Mouse (Mus musculus) testis, postnatal 10 days (tissue): Measurements from ENCODE around the gene Ncdn.

Experiments used
- DNase-seq: peaks from one replicate; pipeline ENCODE4 v3.0.0; 2021; ENCODE audit warnings: low spot score

Ncdn gene

DNA sequence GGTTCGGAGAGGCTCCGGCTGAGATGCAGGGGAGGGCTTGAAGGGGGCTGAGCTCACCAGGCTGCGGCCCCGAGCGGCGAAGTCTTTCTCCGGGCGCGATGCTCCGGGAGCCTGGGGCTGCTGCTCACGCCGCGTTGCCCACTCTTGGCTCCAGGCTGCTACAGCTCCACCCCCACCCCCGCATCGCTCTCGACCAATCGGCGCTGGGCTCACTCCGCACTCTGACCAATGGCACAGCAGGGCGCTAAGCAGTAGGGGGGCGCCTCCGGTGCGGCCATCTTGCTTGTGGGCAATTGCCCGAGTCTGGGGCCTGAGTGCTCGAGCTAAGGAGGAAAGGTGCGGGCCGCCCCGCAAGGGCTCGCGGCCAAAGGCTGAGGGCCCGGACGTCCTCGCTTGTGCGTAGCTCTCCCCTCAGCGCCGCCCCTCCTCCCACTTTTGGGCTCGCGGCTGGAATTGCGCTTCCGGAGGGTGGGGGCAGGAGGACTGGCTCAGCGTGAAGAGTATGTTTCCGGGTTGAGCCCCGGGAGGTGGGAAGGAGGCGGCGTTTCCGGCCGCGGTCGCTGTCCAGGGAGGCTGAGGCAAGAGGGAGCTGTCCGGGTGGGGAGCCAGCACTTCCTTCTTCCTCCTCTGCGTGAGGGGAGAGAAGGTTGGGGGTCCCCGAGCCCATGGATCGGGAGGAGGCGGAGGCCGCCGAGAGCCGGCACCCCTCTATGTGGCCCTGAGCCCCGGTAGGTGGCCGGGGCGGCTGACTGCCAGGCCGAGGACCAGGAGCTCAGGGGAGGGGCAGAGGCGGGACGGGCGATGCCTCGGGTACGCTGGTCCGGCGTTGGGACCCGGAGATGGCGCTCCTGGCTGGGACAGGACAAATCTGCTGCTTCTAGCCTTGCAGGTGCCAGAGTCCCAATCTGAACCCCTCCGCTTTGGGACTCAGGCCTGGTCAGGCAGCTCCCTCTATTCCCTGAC is at the start of gene Ncdn, which contains the start of gene AU040320:
TSS of gene Ncdn (minus strand) at position 171 of the 963 bp plus-strand sequence.
TSS of gene AU040320 (plus strand) at position 277 of the 963 bp plus-strand sequence.
- DNase-seq, result peak; percentile 97

DNA sequence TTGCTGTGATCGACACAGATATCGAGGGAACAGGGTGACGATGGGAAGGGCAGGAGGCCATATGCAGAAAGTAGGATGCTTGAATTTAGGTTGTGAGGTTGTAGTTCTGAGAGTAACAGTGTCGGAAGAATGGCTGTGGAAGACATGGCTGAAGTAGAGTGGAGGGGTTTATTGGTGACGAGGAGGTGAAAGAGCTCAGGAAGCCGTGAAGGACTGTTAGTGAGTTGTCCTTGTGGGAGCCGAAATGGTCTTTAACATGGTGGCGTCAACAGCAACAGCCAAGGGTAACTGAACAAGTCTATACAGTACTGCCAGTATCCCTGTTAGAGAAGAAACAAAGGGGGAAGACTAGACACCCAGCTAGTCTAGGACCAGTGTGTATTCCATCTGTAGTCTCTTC is 48.9 kb upstream of the Ncdn start:
- DNase-seq, result peak; percentile 7

DNA sequence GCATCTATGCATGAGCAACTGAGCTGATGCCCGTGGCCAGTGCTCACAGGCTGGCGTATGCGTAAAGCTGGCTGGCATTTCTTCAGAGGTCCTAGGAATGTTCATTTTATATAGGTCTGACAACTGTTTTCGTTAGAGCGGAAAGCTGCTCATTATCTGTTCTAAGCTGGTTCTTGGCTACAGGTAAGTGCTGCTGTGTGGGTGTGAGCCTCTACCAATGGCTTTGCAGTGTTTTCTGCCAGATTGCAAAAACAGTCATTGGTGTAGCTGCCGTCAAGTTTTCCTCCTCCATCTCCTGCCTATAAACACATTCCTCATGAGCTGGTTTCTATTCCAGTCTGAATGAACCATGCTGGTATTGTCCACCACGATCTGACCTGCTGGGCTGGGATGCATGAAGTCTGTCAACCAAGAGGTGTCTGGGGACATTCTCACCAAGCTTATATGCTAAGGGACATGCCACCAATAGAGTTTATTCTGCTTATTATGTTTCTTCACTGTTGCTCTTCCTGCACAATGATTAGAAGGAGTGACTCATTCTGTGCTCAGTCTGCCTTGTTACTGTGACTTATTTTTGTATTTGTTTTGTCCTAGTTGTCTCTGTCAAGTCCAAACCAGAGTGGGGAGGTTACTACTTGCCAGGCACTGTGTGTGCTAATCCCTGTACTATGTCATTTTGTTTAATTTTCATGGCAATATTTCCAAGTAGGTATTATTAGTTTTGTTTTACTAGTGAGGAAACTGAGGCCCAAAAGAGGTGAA is 39.3 kb upstream of the Ncdn start:
- no peak for DNase-seq

DNA sequence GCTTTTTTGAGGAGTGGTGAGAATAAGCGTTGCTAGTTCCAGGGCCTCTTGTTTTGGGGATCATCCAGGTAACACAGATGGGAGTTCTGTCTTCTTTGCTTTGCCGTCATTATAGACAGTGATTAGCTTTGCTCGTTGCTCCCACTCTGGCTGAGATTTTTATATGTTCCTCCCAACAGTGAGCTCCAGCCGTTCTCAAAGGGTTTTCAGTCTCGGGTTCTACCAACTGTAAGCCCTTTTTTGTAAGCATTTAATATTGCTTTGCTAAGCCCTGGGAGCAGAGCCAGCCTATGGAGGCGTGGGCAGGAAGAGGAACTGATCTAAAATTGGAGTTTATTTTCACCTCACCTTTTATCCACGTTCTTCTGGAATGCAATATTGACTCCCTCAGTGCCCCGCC is 29.8 kb upstream of the Ncdn start:
- no peak for DNase-seq

DNA sequence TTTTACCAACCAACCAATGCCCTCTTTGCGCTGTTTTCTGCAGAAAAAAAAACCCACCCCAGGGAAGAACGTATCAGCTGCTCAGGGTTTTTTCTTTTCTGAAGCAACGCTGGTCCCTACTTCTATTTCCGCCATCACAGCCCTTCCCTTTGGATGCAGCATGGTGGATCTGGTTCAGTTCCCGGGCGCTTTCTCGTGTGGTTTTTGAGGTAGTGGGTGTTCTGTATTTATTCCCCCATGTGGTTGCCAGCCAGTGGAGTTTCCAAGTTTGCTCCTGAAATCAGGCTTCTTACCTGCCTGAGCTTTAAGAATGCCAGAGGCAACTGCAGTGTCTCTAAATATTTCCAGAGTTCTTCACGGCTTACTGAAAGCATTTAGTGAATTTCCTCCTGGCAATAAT is 29.3 kb upstream of the Ncdn start:
- DNase-seq, result no peak

DNA sequence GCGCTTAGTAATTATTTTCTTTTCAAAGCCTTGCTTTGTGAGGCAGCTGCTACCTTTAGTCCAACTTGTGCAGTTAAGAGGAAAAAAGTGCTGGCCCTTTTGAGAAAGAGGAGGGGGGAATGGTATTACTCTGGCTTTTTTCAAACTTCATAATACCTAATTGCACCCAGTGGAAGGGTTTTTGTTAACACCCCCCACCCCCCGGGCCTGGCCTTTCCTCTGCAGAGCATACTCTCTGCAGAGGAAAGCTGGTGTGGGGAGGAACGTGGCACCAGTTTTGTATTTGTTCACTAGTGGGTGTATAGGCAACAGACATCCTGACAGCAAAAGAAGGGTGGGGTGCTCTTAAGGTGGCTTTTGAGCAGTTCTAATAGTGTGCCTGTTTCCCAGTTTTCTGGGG is 28.6 kb upstream of the Ncdn start:
- DNase-seq, result no peak

DNA sequence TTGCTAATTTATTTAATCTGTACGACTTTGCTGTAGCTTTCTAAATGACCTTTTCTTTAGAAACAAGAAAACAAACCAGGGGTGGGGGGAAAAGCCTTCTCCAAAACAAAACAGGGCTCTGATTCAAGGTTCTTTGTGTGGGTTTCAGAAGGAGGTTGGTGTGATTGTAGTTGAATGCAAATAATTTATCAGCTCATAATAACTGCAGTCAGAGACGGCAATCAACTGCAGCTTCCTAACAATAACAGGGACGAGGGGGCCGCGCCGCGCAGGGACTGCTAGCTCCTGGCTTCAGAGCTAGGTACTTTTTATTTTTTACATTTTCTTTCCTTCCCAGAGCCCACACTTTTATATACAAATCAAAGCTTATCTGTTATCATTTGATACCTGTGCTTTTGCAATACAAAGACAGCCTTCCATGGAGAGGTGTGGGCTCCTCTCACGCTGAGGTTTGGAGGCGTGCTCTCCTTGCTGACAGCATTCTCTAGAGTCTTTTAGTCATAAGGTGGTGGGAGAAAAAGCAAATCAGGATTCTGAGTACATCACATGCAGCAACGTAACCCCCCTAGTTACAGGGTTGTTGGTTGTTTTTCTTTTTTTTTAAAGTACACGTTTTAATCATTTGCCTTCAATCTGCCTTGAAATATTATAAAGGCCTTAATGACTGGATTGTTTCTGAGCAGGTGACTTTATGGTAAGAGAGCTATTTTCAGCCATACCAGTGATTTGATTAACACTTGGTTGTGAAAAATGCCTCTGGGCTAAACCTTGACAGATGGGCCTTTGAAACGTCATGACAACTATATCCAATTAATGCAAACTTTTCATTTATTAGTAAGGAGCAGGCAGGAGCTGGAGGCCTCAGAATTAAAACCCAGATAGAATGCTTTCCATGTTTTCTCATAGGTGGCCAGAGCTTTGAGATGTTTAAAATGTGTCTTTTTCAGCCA is 26.9 kb upstream of the Ncdn start:
- DNase-seq, result no peak

DNA sequence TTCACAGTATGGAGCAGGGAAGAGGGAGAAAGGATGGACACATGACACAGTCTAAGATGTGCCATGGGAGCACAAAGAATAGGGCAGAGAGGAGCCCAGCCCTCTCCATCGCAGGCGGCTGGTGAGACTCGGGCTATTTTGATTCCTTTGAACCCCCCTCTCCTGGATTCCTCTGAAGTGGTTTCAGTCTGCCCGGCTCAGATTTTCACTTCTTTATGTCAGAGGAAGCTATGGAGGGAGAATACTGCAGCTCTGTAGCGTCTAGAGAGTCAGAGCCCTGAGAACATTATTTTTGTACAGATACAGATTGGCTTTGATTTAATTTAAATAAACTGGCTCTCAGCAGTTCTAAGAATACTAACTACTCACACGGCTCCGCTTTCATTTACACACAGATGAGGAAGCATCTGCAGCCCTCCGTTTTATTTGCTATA is 25.9 kb upstream of the Ncdn start:
- DNase-seq, result no peak

DNA sequence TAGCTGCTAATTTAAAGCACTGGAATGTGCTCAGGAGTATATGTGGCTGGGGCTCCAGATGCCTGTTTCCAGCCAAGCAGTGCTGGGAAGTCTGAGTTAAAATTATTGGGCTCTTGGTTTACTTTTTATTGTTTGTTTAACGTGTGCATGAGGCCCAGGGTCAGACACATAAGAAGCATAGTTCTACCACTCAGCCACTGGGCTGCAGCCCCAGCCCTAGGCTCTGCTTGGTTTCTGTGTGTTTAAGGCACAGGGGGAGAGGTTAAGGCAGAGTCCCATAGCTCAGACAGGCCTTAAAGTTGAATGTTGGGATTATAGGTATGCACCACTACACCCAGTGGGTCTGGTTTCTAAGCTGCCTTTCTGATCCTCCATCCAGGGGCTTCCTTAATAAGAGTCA is 21.9 kb upstream of the Ncdn start:
- DNase-seq, result no peak

DNA sequence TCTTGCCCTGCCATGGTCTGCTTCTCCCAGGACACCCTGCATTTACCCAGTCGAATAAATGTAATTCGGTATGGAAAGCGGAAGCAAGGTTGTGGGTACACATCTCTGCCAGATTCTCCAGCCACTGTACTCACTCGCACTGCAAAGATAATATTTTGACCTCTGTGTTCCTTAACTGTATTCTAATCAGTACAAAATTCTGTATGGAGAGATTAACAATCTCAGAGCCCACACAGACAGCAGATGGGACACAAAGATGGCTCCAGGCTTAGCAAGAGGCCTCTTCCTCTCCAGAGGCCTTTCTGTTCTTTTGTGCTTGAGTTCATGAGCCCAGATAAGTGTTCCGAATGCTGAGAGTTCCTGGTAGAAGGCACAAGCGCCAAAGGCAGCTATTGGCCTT is 20.6 kb upstream of the Ncdn start:
- DNase-seq, result no peak

DNA sequence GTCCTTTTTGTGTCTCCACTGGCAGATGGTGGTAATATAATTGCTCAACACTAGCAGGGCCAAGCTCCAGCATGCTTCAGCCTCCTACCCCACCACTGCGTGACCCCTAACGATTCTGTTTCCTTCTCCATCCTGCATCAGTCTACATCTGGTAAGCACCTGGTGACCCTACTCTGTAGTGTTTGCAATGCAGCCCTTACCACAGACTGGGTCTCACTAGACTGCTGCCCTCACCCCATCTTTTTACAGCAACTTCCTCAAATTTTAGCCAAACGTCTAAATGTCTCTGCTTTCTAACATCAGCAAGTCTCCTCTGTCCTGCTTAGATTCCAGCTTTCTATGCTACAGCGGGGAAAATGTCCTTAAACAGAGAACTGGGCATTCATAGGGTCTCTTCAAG is 17.6 kb upstream of the Ncdn start:
- DNase-seq, result peak; percentile 17

DNA sequence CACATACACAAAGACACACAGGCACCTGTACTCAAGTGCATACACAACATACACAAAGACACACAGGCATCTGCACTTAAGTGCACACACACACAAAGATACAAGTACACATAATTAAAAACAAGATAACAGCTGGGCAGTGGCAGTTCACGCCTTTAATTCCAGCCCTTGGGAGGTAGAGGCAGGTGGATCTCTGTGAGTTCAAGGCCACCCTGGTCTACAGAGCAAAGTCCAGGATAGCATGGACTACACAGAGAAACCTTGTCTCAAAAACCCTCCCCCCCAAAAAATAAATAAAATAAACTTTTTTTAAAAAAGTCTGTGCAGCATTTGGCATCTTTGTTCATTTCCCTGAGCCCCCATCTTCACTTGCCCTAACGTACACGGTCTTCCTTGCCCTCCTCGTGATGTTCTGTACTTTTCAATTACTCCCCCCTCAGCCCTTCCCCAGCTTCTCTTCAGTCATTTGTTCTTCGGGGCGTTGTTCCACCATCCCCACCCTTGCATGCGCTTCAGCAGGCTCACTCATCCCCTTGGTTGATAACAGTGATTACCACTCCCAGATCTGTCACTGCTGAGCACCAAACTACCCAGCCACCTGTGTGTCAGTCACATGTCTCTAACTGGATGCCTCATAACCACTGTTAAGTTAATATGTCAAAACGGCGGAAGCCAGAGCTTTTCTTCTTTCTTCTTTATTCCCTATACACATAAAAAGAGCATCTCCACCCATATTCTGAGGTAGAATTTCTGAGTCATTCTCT is 16.7 kb upstream of the Ncdn start:
- DNase-seq, result peak; percentile 19

DNA sequence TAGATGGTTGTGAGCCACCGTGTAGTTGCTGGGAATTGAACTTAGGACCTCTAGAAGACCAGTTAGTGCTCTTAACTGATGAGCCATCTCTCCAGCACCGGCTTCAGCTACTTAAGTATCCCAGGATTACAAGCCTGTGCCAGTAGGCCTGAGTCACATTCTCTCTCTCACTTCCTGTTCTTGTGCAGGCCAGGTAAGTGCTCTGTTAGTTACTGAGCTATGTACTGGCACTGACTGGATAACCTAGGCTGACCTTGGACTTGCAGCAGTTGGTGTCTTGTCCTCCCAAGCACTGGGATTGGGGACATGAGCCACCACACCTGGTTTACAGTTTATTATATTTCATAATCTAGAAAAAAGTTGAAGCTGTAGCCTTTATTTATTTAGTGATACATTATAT is 10.2 kb upstream of the Ncdn start:
- no peak for DNase-seq

DNA sequence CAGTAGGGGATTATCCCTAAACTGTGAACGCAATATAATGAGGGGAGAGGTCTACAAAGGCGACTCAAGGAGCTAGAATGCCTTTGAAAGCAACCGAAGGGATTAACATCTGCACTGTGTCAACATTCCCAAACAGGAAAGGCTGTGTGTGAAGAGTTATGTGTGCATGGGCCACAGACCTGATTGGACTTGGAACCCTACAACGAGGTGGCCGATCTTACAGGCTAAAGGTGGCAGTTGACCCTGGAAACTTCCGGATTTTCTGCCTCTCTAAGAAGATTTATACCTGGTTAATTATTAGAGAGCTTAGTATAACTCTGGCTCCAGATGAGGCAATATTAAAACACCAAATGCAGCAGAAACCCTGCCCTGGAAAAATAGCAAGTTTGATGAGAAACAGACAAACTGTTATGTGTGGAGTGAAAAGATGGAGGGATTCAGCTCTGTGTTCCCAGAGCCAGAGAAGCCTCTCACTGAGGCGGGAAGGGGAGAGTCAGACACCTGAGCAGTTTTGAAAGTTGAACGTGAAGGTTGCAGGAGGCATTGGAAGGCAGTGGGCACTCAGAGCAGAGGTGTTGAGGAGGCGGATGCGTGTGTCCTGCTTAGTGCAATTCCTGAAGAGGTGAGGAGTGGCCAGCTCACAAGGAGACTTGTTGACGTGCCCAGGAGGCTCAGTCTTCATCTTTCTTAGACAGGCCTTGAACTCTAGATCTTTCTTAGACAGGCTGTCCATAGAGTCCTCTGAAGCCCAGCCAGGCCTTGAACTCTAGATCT is 9.5 kb upstream of the Ncdn start:
- DNase-seq, result no peak

DNA sequence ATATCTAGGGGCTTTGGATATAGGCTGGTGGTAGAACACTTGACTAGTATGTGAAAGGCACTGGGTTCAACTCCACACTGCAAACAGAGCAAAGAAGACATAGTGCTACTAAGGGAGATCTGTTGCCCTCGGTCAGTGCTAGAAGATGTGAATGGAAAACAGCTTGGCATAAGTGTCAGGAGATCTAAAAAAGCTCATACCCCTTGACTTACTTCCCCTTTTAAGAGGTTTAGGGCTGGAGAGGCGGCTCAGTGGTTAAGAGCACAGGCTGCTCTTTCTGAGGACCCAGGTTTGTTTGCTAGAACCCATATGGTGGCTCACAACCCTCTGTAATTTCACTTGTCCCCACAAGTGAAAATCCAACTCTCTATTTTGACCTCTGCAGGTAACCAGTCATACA is 6.2 kb upstream of the Ncdn start:
- DNase-seq, result no peak

DNA sequence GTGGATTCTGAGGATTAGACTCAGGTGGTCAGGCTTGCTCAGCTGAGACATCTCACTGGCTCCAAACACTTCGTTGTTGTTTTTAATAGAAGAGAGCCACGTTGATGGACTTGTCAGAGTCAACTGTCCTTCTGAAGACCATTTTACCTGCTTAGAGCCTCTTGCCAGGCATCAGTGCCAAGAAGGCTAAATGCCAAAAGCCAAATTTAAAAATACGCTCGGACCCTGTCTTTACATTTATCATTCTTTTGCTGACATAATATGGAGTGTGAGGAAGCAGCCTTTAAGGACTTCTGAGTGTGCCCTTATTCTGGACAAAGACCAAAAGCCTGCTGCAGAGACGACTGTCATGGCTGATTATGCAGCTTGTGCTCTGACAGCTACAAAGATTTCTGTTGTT is 5.1 kb upstream of the Ncdn start:
- no peak for DNase-seq

DNA sequence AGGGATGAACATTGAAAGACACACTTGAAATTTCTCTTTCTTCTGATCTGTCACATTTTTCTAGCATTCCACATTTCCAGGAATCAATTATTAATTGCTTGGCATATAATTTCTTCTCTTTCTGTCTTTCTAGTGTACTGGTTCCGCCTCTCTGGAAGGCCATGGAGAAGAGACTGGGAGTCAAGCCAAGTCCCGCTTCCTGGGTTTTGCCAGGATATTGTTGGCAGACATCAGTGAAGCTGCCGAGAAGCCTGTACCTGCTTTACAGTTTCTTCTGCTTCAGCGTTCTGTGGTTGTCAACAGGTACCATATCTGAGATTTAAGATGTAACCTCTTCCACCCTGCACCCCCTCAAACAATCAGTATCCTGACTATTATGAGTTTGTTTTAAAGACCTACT is 3.5 kb upstream of the Ncdn start:
- DNase-seq, result peak; percentile 58

DNA sequence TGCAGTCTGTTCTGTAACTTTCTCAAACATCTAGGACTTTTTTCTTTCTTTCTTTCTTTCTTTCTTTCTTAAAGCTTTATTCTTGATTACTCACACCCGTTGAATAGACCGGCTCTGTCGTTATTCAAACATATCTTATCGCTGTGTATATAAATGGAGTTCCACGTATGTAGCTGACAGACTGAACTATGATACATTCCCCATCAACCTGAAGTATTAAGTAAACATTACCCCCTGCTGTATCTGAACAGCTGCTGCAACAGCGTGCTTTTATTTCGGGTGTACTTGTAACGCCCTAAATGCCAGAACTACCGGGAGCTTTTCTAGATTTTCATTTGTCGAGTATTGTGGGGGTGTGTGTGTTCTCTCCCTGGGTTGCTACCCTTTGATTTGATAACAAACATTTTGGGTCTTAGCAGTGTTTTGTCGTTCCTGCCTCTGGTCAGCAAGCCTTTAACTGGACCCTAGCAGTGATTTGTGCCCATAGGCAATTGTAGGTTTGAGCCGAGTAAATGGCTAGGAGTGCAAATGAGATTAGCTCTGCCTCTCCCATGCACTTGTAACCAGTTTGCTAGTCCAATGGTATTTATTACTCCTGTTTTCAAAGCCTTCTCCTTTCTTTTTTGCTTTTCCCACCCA is 1.6 kb upstream of the Ncdn start:
- no peak for DNase-seq

DNA sequence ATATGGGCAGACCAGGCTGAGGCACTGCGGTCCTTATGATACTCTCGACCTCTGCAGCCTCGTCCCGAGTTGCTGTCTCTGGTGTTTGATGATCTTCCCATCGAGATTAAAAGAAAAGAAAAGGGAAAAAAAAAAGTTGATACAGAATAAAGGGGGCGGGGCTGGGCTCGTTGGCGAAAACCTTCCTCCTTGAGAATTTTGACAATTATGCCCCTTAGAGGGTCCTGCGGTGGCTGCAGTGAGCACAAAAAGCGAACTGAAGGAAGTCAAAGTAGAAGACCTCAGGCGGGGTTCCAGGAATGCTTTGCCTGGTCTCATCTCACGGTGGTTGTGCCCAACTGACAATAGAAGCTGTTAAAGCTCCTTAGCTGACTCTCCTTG is 983 bp upstream of the Ncdn start:
- peak; percentile 55 for DNase-seq

DNA sequence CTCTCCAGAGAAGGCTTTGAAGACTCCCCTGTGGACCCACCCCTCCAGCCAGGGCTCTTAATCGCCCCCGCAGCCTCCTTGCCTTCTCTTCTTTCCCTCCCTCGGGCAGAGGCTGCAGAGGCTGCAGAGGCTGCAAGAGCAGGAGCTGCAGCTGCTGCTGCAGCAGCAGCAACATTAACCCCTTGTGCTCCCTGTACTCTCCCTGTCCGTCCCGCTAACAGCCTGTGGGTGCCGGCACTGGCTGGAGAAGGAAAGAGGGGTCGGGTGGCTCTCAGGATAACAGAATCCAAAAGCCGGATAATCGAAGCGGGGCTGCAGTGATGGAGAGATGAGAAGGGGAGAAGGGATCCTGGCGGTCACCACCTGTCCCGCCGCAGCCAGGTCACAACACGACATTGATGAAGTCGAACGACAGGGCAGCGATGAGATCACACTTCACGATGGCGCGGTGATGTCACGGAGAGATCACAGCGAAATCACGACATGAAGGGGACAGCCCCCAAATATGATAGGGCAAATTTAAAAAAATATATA is 563 bp downstream of the Ncdn start:
- DNase-seq, result peak; percentile 53
